Mouse (Mus musculus): ENCODE results near the gene Ppp1r1c. TPM values are rescaled to one million over a fixed set of nuclear protein-coding genes. Genes with fewer than 3 reads are reported as not detected.

The Ppp1r1c gene
- not detected for polyA plus RNA-seq (2014; fragmentation: Illumina TruSeq; extraction: RNeasy Lipid Tissue Mini Kit (QIAGEN cat#74804); ENCODE audit: low read depth, low replicate concordance)

GRCm38 (mm10) chr2:79707575-79707974 is at the start of gene Ppp1r1c:
Gene Ppp1r1c, plus strand, starts transcription at chr2:79707780.

Other genes with a start within 250 kb of the Ppp1r1c start
- 106 TPM for gene Itprid2, start 72.4 kb upstream of the Ppp1r1c start, polyA plus RNA-seq (2014; fragmentation: Illumina TruSeq; extraction: RNeasy Lipid Tissue Mini Kit (QIAGEN cat#74804); ENCODE audit: low read depth, low replicate concordance)

Measured in kidney, adult 10 weeks (tissue).